Mouse (Mus musculus) adrenal gland, postnatal 36 days (tissue): ENCODE data around the gene Psmd11. TPM values are rescaled to one million over a fixed set of nuclear protein-coding genes. Genes with fewer than 3 reads are reported as not detected.
A peak's percentile ranks its signal among the peaks of the same experiment; 100 is the strongest.
"Not testable (repeated sequence)": the region's sequence is repeated elsewhere in the genome, so short reads cannot be mapped to it uniquely, and the experiment has no call there.

Experiments
- DNase-seq, 2 experiments: peaks; one replicate each; pipeline ENCODE4 v3.0.0; 2021; ENCODE audit warnings: mixed read lengths in 1 of 2
- long read RNA-seq, 2 experiments: library from polyadenylated mRNA; stranded (forward); transcript quantifications; one replicate each; pipeline ENCODE4 v2.0.0; 2021; ENCODE audit warnings: borderline sequencing depth in 2 of 2
- total RNA-seq, 2 experiments: library from RNA; stranded (reverse); gene quantifications; 2 replicates each; pipeline ENCODE4 v1.2.3; 2021

The Psmd11 gene
- 100 to 1,000 TPM; 159 to 167 TPM for total RNA-seq
- long read RNA-seq, experiment 1, transcript Psmd11-214 (13 exons, 1,626 nt) = minor isoform, 37 of 270 reads
- long read RNA-seq, experiment 1, transcript Psmd11-201 (14 exons, 2,848 nt) = major isoform, 212 of 270 reads
- long read RNA-seq, experiment 1, partial matches to known transcripts = 5 of 270 reads
- long read RNA-seq, experiment 1, other reads (novel, unspliced or antisense) = 16 of 270 reads
- long read RNA-seq, experiment 2, transcript Psmd11-201 (14 exons, 2,848 nt) = major isoform, 37 of 54 reads
- long read RNA-seq, experiment 2, transcript Psmd11-214 (13 exons, 1,626 nt) = minor isoform, 9 of 54 reads
- long read RNA-seq, experiment 2, partial matches to known transcripts = 4 of 54 reads
- long read RNA-seq, experiment 2, other reads (novel, unspliced or antisense) = 4 of 54 reads

GRCm38 (mm10) chr11:80428381-80429008 lies at the start of gene Psmd11:
Gene Psmd11 (plus strand): TSS chr11:80428615.
- DNase-seq = peak; percentile 96 to 98

DNA sequence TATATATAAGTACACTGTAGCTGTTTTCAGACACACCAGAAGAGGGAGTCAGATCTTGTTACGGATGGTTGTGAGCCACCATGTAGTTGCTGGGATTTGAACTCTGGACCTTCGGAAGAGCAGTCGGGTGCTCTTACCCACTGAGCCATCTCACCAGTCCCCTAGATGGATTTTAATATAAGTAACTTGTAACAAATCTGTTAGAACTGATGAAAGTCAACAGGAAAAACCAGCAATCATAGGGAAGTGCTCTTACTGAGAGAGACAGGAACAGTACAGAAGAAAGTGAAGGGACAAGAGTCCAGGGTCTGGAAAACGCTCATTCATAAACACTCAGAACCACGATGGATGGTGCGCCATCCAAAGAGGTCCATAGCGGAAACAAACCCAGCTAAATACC lies 49.2 kb upstream of the Psmd11 start:
- not testable (repeated sequence) for DNase-seq

- DNase-seq = peak; percentile 28 to 43
Observed at GRCm38 (mm10) chr11:80382626-80383018, 45.8 kb upstream of the Psmd11 start.

- peak; percentile 98 to 99 for DNase-seq
Observed at GRCm38 (mm10) chr11:80383019-80383625, 45.3 kb upstream of the Psmd11 start, which contains the start of gene Zfp207. Gene Zfp207 (plus strand): TSS chr11:80383279.

GRCm38 (mm10) chr11:80383626-80384046 lies 44.8 kb upstream of the Psmd11 start:
- peak; percentile 43 to 47 for DNase-seq

DNA sequence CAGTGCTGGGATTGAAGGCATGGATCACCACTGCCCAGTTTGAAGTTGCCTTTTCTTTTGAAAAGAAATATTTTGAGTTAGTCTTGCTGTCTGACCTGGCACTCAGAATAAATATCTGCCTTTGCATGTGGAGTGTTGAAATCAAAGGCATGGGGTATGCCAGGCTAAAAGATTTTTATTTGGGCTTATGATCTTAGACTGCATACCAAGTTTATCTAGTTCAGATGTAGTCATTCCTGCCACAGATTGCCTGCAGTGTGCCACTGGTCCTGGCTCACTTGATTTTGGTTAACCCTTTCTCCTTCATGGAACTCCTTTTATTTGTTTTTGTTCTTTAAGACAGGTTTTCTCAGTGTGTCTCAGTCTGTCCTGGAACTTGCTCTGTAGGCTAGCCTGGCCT lies 44.0 kb upstream of the Psmd11 start:
- peak in 1 of 2 experiments; percentile 12 for DNase-seq

DNA sequence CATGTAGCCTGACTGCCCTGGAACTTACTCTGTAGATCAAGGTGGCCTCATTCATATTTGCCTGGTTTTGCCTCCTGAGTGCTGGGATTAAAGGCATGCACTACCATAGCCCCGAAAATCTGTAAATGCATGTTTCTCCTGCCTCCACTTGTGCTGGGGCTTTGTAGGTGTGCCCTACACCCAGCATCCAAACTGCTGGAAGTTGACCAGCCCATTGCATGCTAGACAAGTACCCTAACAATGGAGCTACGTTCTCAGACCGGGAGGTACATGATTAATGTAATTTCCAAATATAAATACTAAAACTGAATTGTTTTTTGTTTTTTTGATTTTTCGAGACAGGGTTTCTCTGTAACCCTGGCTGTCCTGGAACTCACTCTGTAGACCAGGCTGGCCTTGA lies 43.4 kb upstream of the Psmd11 start:
- DNase-seq = no peak

- DNase-seq = no peak
Observed at GRCm38 (mm10) chr11:80386790-80387189, 41.6 kb upstream of the Psmd11 start.

DNA sequence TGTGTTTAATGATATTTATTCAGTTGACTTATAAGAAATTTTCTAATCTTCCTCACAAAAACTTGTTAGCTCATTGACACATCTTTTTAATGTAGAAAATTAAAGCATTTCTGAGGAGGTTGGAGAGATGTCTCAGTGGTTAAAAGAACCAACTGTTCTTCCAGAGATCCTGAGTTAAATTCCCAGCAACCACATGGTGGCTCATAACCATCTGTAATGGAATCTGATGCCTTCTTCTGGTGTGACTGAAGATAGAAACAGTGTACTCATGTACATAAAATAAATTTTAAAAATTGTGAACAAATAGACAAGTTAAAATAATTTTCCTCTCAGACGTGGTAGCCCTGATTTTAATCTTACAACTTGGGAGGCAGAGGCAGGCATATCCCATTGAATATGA lies 38.5 kb upstream of the Psmd11 start:
- no peak for DNase-seq

DNA sequence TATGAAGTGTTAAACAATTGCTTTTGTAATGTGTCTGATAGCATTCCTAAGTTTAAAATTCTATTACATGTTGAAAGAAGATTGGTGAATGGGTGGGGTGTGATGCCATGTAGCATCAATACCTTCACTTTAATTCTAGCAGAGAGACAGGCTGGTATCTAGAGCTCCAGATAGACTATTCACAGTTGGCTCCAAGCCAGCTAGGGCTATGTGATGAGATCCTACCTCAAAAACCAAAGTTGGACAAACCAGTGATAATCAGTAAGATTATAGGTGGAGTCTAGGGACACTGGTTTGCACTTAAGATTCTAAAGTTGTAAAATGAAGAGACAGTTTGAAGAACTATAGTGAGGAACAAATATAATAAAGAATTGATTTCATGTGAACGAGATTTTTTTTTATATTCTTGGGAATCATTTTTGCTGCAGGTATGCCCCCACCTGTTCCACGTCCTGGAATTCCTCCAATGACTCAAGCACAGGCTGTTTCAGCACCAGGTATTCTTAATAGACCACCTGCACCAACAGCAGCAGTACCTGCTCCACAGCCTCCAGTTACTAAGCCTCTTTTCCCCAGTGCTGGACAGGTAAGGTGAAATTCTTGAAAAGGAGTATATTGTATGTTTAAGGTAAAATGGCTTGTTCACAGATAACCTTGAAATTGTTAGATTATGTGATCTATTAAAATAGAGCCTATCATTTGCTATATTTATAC lies 36.9 kb upstream of the Psmd11 start:
- no peak for DNase-seq

DNA sequence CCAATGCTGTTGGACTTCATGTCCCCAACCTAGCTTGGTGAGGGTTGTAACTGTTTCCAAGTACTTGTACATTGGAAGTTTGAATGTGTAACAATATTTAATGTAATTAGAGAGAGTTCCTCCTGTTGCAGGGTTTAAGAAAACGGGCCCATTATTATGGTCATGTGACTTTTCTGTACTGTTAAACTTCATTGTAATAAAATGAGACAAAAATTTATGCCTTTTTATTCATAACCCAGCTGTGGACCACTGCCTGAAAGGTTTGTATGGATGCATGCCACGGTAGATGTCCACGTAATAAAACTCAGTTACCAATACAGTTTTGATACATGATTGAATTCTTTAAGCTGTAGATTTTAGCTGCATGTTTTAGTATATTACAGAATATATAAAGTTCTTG lies 32.5 kb upstream of the Psmd11 start:
- DNase-seq = no peak

- DNase-seq = no peak
Observed at GRCm38 (mm10) chr11:80396617-80397016, 31.8 kb upstream of the Psmd11 start.

DNA sequence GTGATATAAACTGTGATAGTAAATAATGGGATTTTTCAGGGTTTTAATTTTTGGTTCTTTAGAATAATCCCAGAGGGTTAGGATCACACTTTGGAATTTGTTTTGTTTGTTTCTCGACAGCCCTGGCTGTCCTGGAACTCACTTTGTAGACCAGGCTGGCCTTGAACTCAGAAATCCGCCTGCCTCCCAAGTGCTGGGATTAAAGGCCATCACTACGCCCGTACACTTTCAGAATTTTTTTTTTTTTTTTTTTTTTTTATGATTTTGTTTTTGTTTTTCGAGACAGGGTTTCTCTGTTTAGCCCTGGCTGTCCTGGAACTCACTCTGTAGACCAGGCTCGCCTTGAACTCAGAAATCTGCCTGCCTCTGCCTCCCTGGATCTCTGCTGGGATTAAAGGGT lies 20.5 kb upstream of the Psmd11 start:
- not testable (repeated sequence) for DNase-seq

DNA sequence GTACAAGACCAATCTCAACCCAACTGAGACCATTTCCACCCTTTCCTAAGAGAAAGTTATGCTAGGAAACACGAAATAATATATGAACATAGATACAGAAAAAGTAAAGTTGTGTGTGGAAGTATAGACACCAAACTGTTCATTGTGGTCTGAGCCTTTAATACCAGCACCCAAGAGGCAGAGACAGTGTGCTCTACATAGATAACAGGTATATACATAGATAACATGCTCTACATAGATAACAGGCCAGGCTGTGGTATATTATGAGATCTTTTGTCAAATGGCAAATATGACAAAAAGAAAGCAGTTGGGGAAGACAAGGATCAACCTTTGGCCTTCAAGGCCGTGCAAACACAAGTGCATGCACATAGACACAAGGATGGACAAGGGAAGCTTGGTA lies 18.0 kb upstream of the Psmd11 start:
- no peak for DNase-seq

DNA sequence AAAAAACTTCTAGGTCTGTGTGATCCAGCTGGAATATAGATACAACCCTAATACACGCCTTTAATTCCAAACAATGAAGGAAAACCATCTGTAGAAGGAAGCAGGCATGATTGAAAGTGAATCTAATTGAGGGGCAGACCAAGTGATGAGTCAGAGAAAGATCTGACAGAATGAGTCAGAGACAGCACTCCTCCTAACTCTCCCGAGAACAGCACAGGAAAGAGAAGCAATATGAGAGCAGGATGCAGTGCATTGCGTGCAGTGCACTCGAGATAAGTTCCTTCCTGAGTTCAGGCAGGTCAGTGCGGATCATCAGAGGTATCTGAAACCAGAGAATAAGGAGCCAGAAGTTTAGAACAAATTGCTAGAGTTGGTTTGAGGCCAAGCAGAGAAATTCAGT lies 11.3 kb upstream of the Psmd11 start:
- DNase-seq = no peak

- no peak for DNase-seq
Observed at GRCm38 (mm10) chr11:80419743-80420142, 8.7 kb upstream of the Psmd11 start.

DNA sequence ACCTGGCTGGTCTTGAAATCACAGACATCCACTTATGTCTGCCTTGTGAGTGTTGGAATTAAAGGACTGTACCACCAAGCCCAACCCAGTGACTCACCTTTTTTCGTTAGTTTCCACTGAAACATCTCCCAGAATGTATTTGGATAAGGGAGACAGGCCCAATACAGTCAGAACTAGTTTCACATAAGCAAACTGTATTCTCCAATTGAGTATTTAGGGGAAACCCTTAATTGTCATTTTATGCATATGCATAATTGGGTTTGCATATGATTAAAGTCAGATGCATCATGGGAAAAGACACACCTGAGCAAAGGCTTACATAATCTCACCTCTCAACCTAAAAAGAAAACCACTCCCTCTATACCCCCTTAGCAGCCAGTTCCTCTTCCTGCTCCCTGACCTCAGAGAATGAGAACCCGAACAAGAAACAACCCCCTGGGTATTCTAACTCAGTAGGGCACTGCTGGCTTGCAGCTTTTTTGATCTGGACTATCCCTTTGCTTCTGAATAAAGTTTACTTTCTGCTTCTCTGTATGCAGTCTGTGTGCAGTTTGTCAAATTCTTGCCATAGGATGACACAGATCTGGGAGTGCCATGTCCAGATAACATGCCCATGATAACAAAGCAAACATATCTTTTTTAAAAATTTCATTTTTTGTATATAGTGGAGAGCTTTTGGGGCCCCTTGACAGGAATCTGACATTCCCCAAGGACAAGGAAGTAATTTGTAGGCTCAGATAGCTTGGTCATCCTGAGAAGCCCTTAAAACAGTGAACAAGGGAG lies 8.0 kb upstream of the Psmd11 start:
- DNase-seq = no peak

GRCm38 (mm10) chr11:80421421-80422047 lies 6.9 kb upstream of the Psmd11 start:
- DNase-seq = no peak

- DNase-seq = no peak
Observed at GRCm38 (mm10) chr11:80424691-80425090, 3.7 kb upstream of the Psmd11 start.

- DNase-seq = no peak
Observed at GRCm38 (mm10) chr11:80425247-80425778, 3.1 kb upstream of the Psmd11 start.
